Mouse (Mus musculus): ENCODE results near the gene Dpysl5. TPM values are rescaled to one million over a fixed set of nuclear protein-coding genes. Genes with fewer than 3 reads are reported as not detected.

Gene Dpysl5
- polyA plus RNA-seq, 1 experiment from 2014 or later, result 203 TPM

GRCm38 (mm10) chr5:30738127-30738828 lies 26.9 kb downstream of the Dpysl5 start:
- Histone ChIP-seq H3K27me3 (ENCODE audit: control insufficient read depth, insufficient read depth, low read length) (no peaks in the 10 kb centered on the region), H3K4me1 (ENCODE audit: control insufficient read depth, insufficient read depth, low read length) (peaks cover 21% of the 10 kb centered on the region), H3K9me3 (ENCODE audit: control insufficient read depth, low read length) (no peaks in the 10 kb centered on the region), H3K36me3 (ENCODE audit: control insufficient read depth, insufficient read depth, low read length) (0 out of 2 replicates have a peak, but pooled peaks cover 4% of the 10 kb centered on the region), H3K9ac (replicated peaks; ENCODE audit: low read depth, low read length) (no peak overlapping the region), H3K27ac (ENCODE audit: low read depth, low read length) (peak overlapping the region; percentile 34; the same call in 1 of the 2 replicates), H3K4me3 (ENCODE audit: low read depth, low read length) (no peak overlapping the region), H3K4me2 (ENCODE audit: low read depth, low read length) (peak overlapping the region; percentile 11; the same call in 1 of the 2 replicates)
- ATAC-seq (ENCODE audit: low read depth), result no peak
- WGBS, result 47% methylated on average over 10 of the region's 10 CpGs

- Histone ChIP-seq H3K9me3 (ENCODE audit: control insufficient read depth, low read length) (no peaks in the 10 kb centered on the region), H3K27me3 (ENCODE audit: control insufficient read depth, insufficient read depth, low read length) (no peaks in the 10 kb centered on the region), H3K27ac (ENCODE audit: low read depth, low read length) (no peak overlapping the region), H3K4me3 (ENCODE audit: low read depth, low read length) (no peak overlapping the region), H3K36me3 (ENCODE audit: control insufficient read depth, insufficient read depth, low read length) (0 out of 2 replicates have a peak, but pooled peaks cover 3% of the 10 kb centered on the region), H3K9ac (replicated peaks; ENCODE audit: low read depth, low read length) (no peak overlapping the region), H3K4me2 (ENCODE audit: low read depth, low read length) (no peak overlapping the region), H3K4me1 (ENCODE audit: control insufficient read depth, insufficient read depth, low read length) (peaks cover 21% of the 10 kb centered on the region)
- WGBS, result 60% methylated on average over 8 of the region's 8 CpGs
- no peak for ATAC-seq (ENCODE audit: low read depth)
These were observed 28.2 kb downstream of the Dpysl5 start for GRCm38 (mm10) chr5:30739595-30739994.

GRCm38 (mm10) chr5:30749582-30750311 lies 38.4 kb downstream of the Dpysl5 start:
- no peaks in the 10 kb centered on the region for H3K27me3 ChIP-seq (ENCODE audit: control insufficient read depth, insufficient read depth, low read length)
- H3K9me3 ChIP-seq (ENCODE audit: control insufficient read depth, low read length), result no peaks in the 10 kb centered on the region
- H3K4me2 ChIP-seq (ENCODE audit: low read depth, low read length), result no peak overlapping the region
- peaks cover 44% of the 10 kb centered on the region for H3K36me3 ChIP-seq (ENCODE audit: control insufficient read depth, insufficient read depth, low read length)
- no peaks in the 10 kb centered on the region for H3K4me1 ChIP-seq (ENCODE audit: control insufficient read depth, insufficient read depth, low read length)
- no peak overlapping the region for H3K4me3 ChIP-seq (ENCODE audit: low read depth, low read length)
- peak overlapping the region; percentile 16; the same call in 1 of the 2 replicates for H3K27ac ChIP-seq (ENCODE audit: low read depth, low read length)
- ATAC-seq (ENCODE audit: low read depth), result peak; percentile 65
- WGBS, result 53% methylated on average over 12 of the region's 12 CpGs
- H3K9ac ChIP-seq (replicated peaks; ENCODE audit: low read depth, low read length), result no peak overlapping the region

GRCm38 (mm10) chr5:30751071-30751470 lies 39.7 kb downstream of the Dpysl5 start:
- Histone ChIP-seq H3K27me3 (ENCODE audit: control insufficient read depth, insufficient read depth, low read length) (no peaks in the 10 kb centered on the region), H3K4me1 (ENCODE audit: control insufficient read depth, insufficient read depth, low read length) (no peaks in the 10 kb centered on the region), H3K4me3 (ENCODE audit: low read depth, low read length) (no peak overlapping the region), H3K4me2 (ENCODE audit: low read depth, low read length) (no peak overlapping the region), H3K27ac (ENCODE audit: low read depth, low read length) (no peak overlapping the region), H3K36me3 (ENCODE audit: control insufficient read depth, insufficient read depth, low read length) (peaks cover 37% of the 10 kb centered on the region), H3K9me3 (ENCODE audit: control insufficient read depth, low read length) (no peaks in the 10 kb centered on the region), H3K9ac (replicated peaks; ENCODE audit: low read depth, low read length) (no peak overlapping the region)
- 89% methylated on average over 5 of the region's 5 CpGs for WGBS
- no peak for ATAC-seq (ENCODE audit: low read depth)

- H3K9ac ChIP-seq (replicated peaks; ENCODE audit: low read depth, low read length), result no peak overlapping the region
- no peak overlapping the region for H3K27ac ChIP-seq (ENCODE audit: low read depth, low read length)
- no peaks in the 10 kb centered on the region for H3K9me3 ChIP-seq (ENCODE audit: control insufficient read depth, low read length)
- WGBS, result 85% methylated on average over 4 of the region's 4 CpGs
- peaks cover 28% of the 10 kb centered on the region for H3K36me3 ChIP-seq (ENCODE audit: control insufficient read depth, insufficient read depth, low read length)
- no peaks in the 10 kb centered on the region for H3K4me1 ChIP-seq (ENCODE audit: control insufficient read depth, insufficient read depth, low read length)
- no peaks in the 10 kb centered on the region for H3K27me3 ChIP-seq (ENCODE audit: control insufficient read depth, insufficient read depth, low read length)
- no peak overlapping the region for H3K4me3 ChIP-seq (ENCODE audit: low read depth, low read length)
- ATAC-seq (ENCODE audit: low read depth), result no peak
- no peak overlapping the region for H3K4me2 ChIP-seq (ENCODE audit: low read depth, low read length)
These were observed 41.8 kb downstream of the Dpysl5 start for GRCm38 (mm10) chr5:30753128-30753527.

GRCm38 (mm10) chr5:30755215-30755614 lies 43.9 kb downstream of the Dpysl5 start:
- Histone ChIP-seq H3K36me3 (ENCODE audit: control insufficient read depth, insufficient read depth, low read length) (peaks cover 16% of the 10 kb centered on the region), H3K9ac (replicated peaks; ENCODE audit: low read depth, low read length) (no peak overlapping the region), H3K27ac (ENCODE audit: low read depth, low read length) (no peak overlapping the region), H3K4me3 (ENCODE audit: low read depth, low read length) (no peak overlapping the region), H3K4me2 (ENCODE audit: low read depth, low read length) (no peak overlapping the region), H3K4me1 (ENCODE audit: control insufficient read depth, insufficient read depth, low read length) (no peaks in the 10 kb centered on the region), H3K27me3 (ENCODE audit: control insufficient read depth, insufficient read depth, low read length) (no peaks in the 10 kb centered on the region), H3K9me3 (ENCODE audit: control insufficient read depth, low read length) (no peaks in the 10 kb centered on the region)
- no peak for ATAC-seq (ENCODE audit: low read depth)
- 67% methylated on average over 5 of the region's 5 CpGs for WGBS

- peaks cover 31% of the 10 kb centered on the region for H3K4me1 ChIP-seq (ENCODE audit: control insufficient read depth, insufficient read depth, low read length)
- H3K4me3 ChIP-seq (ENCODE audit: low read depth, low read length), result no peak overlapping the region
- no peaks in the 10 kb centered on the region for H3K27me3 ChIP-seq (ENCODE audit: control insufficient read depth, insufficient read depth, low read length)
- H3K9ac ChIP-seq (replicated peaks; ENCODE audit: low read depth, low read length), result no peak overlapping the region; the same call in 1 of the 2 replicates
- peak overlapping the region; percentile 1 for H3K4me2 ChIP-seq (ENCODE audit: low read depth, low read length)
- H3K36me3 ChIP-seq (ENCODE audit: control insufficient read depth, insufficient read depth, low read length), result no peaks in the 10 kb centered on the region; the same call in 1 of the 2 replicates
- ATAC-seq (ENCODE audit: low read depth), result peak; percentile 78
- H3K27ac ChIP-seq (ENCODE audit: low read depth, low read length), result peak overlapping the region; percentile 72
- WGBS, result 30% methylated on average over 14 of the region's 14 CpGs
- H3K9me3 ChIP-seq (ENCODE audit: control insufficient read depth, low read length), result no peaks in the 10 kb centered on the region
These were observed 51.6 kb downstream of the Dpysl5 start for GRCm38 (mm10) chr5:30762815-30763510.

GRCm38 (mm10) chr5:30763511-30763830 lies 52.1 kb downstream of the Dpysl5 start:
- 23% methylated on average over 5 of the region's 5 CpGs for WGBS
- H3K9ac ChIP-seq (replicated peaks; ENCODE audit: low read depth, low read length), result no peak overlapping the region; the same call in 1 of the 2 replicates
- no peaks in the 10 kb centered on the region for H3K36me3 ChIP-seq (ENCODE audit: control insufficient read depth, insufficient read depth, low read length)
- H3K4me3 ChIP-seq (ENCODE audit: low read depth, low read length), result no peak overlapping the region
- H3K27me3 ChIP-seq (ENCODE audit: control insufficient read depth, insufficient read depth, low read length), result no peaks in the 10 kb centered on the region
- H3K27ac ChIP-seq (ENCODE audit: low read depth, low read length), result peak overlapping the region; percentile 72
- H3K9me3 ChIP-seq (ENCODE audit: control insufficient read depth, low read length), result no peaks in the 10 kb centered on the region
- ATAC-seq (ENCODE audit: low read depth), result peak; percentile 54
- peak overlapping the region; percentile 1; the same call in 1 of the 2 replicates for H3K4me2 ChIP-seq (ENCODE audit: low read depth, low read length)
- H3K4me1 ChIP-seq (ENCODE audit: control insufficient read depth, insufficient read depth, low read length), result peaks cover 33% of the 10 kb centered on the region

Measured in neural tube, embryonic 14.5 days (tissue).